Mouse (Mus musculus) stomach, embryonic 15.5 days (tissue): ENCODE results near the gene Cyp17a1. TPM values are rescaled to one million over a fixed set of nuclear protein-coding genes. Genes with fewer than 3 reads are reported as not detected.
A peak's percentile ranks its signal among the peaks of the same experiment; 100 is the strongest.

Experiments
- ATAC-seq: fragments of 200-750 bp; cut with Nextera tagmentation; 2 replicates; pipeline ENCODE4 v1.8.0; 2017; ENCODE audit warnings: low read depth, moderate number of reproducible peaks, moderate TSS enrichment; ENCODE audit not compliant: insufficient read depth, low FRiP score
- H3K27ac ChIP-seq: fragments of 300-500 bp; sonication (generic); 2 replicates; pipeline ENCODE4 v1.5.1; 2015; ENCODE audit warnings: mild to moderate bottlenecking, inconsistent platforms
- H3K27me3 ChIP-seq: fragments of 300-500 bp; sonication (generic); replicated peaks from 2 replicates; pipeline ENCODE4 v1.6.1; 2015; ENCODE audit warnings: inconsistent platforms
- H3K36me3 ChIP-seq: fragments of 300-500 bp; sonication (generic); 2 replicates; pipeline ENCODE4 v1.6.1; 2015; ENCODE audit warnings: inconsistent platforms
- H3K4me1 ChIP-seq: fragments of 300-500 bp; sonication (generic); 2 replicates; pipeline ENCODE4 v1.6.1; 2015; ENCODE audit warnings: inconsistent platforms
- H3K4me2 ChIP-seq: fragments of 300-500 bp; sonication (generic); 2 replicates; pipeline ENCODE4 v1.6.1; 2015; ENCODE audit warnings: mild to moderate bottlenecking, inconsistent platforms
- H3K4me3 ChIP-seq: fragments of 300-500 bp; sonication (generic); replicated peaks from 2 replicates; pipeline ENCODE4 v1.5.1; 2015; ENCODE audit warnings: inconsistent platforms
- H3K9ac ChIP-seq: fragments of 300-500 bp; sonication (generic); 2 replicates; pipeline ENCODE4 v1.6.1; 2015; ENCODE audit warnings: inconsistent platforms
- H3K9me3 ChIP-seq: fragments of 300-500 bp; sonication (generic); 2 replicates; pipeline ENCODE4 v1.6.1; 2016; ENCODE audit warnings: inconsistent platforms
- WGBS: fragments of 180-500 bp; shearing (Covaris S2); methylation state at CpG from one replicate; pipeline ENCODE4 v1.1.7; 2015; 5-methylcytosine and 5-hydroxymethylcytosine counted together
- polyA plus RNA-seq: library from polyadenylated mRNA; unstranded; fragments of >200 nt; fragmentation: Nextera tagmentation; extraction: Ambion mirVana; gene quantifications from 2 replicates; pipeline ENCODE4 v1.2.1, GENCODE M21; 2015

Cyp17a1 gene
- polyA plus RNA-seq, 1 experiment from 2014 or later: not detected

DNA sequence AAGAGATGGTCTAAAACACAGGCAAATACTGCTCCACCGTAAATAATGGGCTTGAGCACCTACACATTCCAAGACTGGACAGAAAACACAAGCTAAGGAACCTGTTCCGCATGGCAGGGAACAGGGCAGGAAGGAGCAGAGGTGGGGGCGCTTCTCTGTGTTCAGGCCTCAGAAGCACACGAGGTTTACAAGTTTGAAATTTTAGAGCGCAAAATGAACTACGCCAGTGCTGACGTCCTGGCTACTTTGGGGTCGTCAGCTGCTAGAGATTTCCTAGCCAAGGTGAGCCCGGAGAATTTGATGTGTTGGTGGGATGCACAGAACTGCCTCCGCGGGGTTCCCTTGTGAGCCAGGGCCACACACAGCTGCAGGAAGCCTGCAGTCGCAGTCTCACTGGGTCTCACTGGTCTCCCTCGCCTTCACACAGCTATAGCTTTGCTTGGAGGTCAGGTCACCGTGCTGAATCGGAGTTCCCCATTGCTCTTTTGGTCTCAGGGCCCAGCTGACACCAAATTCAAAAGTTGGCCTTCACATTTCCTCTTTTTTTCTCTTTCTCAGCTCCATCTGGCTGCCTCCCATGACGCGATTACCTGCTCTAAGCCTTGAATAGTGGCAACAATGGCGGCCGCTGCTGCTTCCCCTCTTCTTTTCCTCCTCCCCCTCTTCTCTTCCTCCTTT, 25.0 kb upstream of the Cyp17a1 start:
- Histone ChIP-seq H3K9me3 (no peaks in the 10 kb centered on the region), H3K27me3 (no peaks in the 10 kb centered on the region), H3K27ac (no peak overlapping the region), H3K36me3 (no peaks in the 10 kb centered on the region), H3K4me3 (no peak overlapping the region), H3K4me1 (no peaks in the 10 kb centered on the region), H3K9ac (no peak overlapping the region), H3K4me2 (no peak overlapping the region)
- ATAC-seq: no peak
- WGBS: 52% methylated on average over 19 of the region's 19 CpGs

DNA sequence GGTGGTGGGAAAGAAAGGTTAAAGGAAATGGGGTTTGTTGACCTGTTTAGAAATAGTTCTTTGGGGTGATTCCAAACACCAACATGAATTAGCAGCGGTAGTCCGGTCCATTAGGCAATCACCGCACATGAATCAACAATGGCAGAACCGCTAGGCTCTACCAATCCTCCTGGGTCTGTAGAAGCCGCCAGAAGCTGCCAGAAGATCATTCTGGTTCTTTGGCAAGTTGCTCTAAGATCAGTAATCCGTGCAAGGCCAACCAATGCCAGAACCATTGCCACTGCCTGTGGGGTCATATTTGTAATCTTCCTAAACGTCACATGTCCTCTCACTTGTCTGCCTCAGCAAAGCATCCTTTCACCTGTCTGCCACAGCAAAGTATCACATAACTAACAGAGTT, 24.0 kb upstream of the Cyp17a1 start:
- no peak for ATAC-seq
- Histone ChIP-seq H3K9me3 (no peaks in the 10 kb centered on the region), H3K4me2 (no peak overlapping the region), H3K27me3 (no peaks in the 10 kb centered on the region), H3K27ac (no peak overlapping the region), H3K4me1 (no peaks in the 10 kb centered on the region), H3K9ac (no peak overlapping the region), H3K4me3 (no peak overlapping the region), H3K36me3 (no peaks in the 10 kb centered on the region)
- WGBS: 90% methylated on average over 7 of the region's 7 CpGs

DNA sequence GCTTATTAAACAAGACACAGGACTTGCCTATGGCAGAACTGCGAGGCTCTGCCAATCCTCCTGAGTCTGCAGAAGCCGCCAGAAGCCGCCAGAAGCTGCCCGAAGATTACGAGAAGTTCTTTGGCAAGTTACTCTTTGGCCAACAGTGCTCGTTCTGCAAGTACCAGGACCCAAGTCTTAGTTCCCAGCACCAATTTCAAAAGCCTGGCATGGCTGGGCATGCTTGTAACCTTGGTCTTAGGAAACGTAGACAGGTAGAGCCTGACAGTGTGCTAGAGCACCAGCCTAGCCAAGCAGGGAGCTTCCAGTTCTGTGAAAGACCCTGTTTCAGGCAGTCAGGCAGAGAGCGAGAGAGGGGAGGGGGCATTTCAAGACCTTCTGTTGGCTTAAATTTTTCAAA, 23.5 kb upstream of the Cyp17a1 start:
- 91% methylated on average over 8 of the region's 8 CpGs for WGBS
- H3K4me1 ChIP-seq: no peaks in the 10 kb centered on the region
- no peak overlapping the region for H3K4me2 ChIP-seq
- no peaks in the 10 kb centered on the region for H3K36me3 ChIP-seq
- H3K9me3 ChIP-seq: no peaks in the 10 kb centered on the region
- H3K27me3 ChIP-seq: no peaks in the 10 kb centered on the region
- H3K4me3 ChIP-seq: no peak overlapping the region
- no peak overlapping the region for H3K9ac ChIP-seq
- no peak for ATAC-seq
- no peak overlapping the region for H3K27ac ChIP-seq

- ATAC-seq: no peak
- Histone ChIP-seq H3K4me3 (no peak overlapping the region), H3K4me2 (no peak overlapping the region), H3K27me3 (no peaks in the 10 kb centered on the region), H3K36me3 (no peaks in the 10 kb centered on the region), H3K9ac (no peak overlapping the region), H3K9me3 (no peaks in the 10 kb centered on the region), H3K27ac (no peak overlapping the region), H3K4me1 (no peaks in the 10 kb centered on the region)
- 87% methylated on average over 4 of the region's 4 CpGs for WGBS
These were observed 20.2 kb upstream of the Cyp17a1 start for GRCm38 (mm10) chr19:46693146-46693545.

GRCm38 (mm10) chr19:46691078-46691477, 18.1 kb upstream of the Cyp17a1 start:
- Histone ChIP-seq H3K4me3 (no peak overlapping the region), H3K27me3 (no peaks in the 10 kb centered on the region), H3K36me3 (no peaks in the 10 kb centered on the region), H3K9me3 (no peaks in the 10 kb centered on the region), H3K4me1 (no peaks in the 10 kb centered on the region), H3K9ac (no peak overlapping the region), H3K27ac (no peak overlapping the region), H3K4me2 (no peak overlapping the region)
- WGBS: 69% methylated on average over 2 of the region's 2 CpGs
- no peak for ATAC-seq

- H3K36me3 ChIP-seq: no peaks in the 10 kb centered on the region
- peak overlapping the region; percentile 73; the same call in 1 of the 2 replicates for H3K9ac ChIP-seq
- no peaks in the 10 kb centered on the region for H3K27me3 ChIP-seq
- 74% methylated on average over 11 of the region's 11 CpGs for WGBS
- no peaks in the 10 kb centered on the region for H3K4me1 ChIP-seq
- H3K4me3 ChIP-seq: peak overlapping the region; percentile 91
- H3K9me3 ChIP-seq: no peaks in the 10 kb centered on the region
- peak overlapping the region; percentile 69 for H3K4me2 ChIP-seq
- H3K27ac ChIP-seq: no peak overlapping the region
- no peak for ATAC-seq
These were observed 17.4 kb upstream of the Cyp17a1 start for GRCm38 (mm10) chr19:46690387-46690786.

GRCm38 (mm10) chr19:46689460-46690372, 16.7 kb upstream of the Cyp17a1 start, which contains the start of gene Borcs7:
Borcs7 (plus strand) TSS chr19:46689906.
- peak within 1 kb of the TSS; percentile 69 for H3K4me2 ChIP-seq
- WGBS: 2% methylated on average over 44 of the region's 44 CpGs
- H3K4me1 ChIP-seq: no peaks in the 10 kb centered on the region
- peak within 1 kb of the TSS; percentile 80 for H3K27ac ChIP-seq
- peak; percentile 90 for ATAC-seq
- no peaks in the 10 kb centered on the region for H3K36me3 ChIP-seq
- H3K9me3 ChIP-seq: no peaks in the 10 kb centered on the region
- H3K9ac ChIP-seq: peak within 1 kb of the TSS; percentile 73; the same call in 1 of the 2 replicates
- H3K4me3 ChIP-seq: peak within 1 kb of the TSS; percentile 91
- no peaks in the 10 kb centered on the region for H3K27me3 ChIP-seq

GRCm38 (mm10) chr19:46679720-46680383, 6.9 kb upstream of the Cyp17a1 start:
- no peak overlapping the region for H3K27ac ChIP-seq
- H3K9me3 ChIP-seq: no peaks in the 10 kb centered on the region
- no peaks in the 10 kb centered on the region for H3K4me1 ChIP-seq
- H3K9ac ChIP-seq: no peak overlapping the region
- no peaks in the 10 kb centered on the region for H3K27me3 ChIP-seq
- no peaks in the 10 kb centered on the region for H3K36me3 ChIP-seq
- ATAC-seq: peak; percentile 10; the same call in 1 of the 2 replicates
- no peak overlapping the region for H3K4me2 ChIP-seq
- 47% methylated on average over 12 of the region's 12 CpGs for WGBS
- no peak overlapping the region for H3K4me3 ChIP-seq

- Histone ChIP-seq H3K4me2 (no peak overlapping the region), H3K9me3 (no peaks in the 10 kb centered on the region), H3K27me3 (0 out of 2 replicates have a peak, but pooled peaks cover 4% of the 10 kb centered on the region), H3K4me3 (no peak overlapping the region), H3K9ac (no peak overlapping the region), H3K4me1 (no peaks in the 10 kb centered on the region), H3K36me3 (no peaks in the 10 kb centered on the region), H3K27ac (no peak overlapping the region)
- 86% methylated on average over 3 of the region's 3 CpGs for WGBS
- no peak for ATAC-seq
These were observed 2.7 kb upstream of the Cyp17a1 start for GRCm38 (mm10) chr19:46675641-46676040.

DNA sequence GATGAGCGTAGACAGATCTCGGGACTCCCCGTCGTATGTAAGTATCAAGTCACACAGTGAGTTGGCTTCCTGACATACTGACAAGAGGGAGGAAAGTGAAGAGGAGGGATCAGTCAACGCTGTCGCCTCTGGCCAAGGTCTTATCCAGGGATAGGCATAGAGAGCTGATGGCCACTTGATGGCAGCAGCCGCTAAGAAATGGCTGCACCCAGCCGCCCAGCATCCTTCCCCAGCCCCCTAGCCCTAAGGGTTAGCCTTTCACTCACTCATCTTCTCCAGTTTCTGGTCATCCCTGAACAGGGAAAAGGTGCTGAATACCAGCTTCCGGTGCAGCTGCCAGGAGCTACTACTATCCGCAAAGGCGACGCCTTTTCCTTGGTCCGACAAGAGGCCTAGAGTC, 2.3 kb downstream of the Cyp17a1 start:
- Histone ChIP-seq H3K27me3 (0 out of 2 replicates have a peak, but pooled peaks cover 4% of the 10 kb centered on the region), H3K27ac (no peak overlapping the region), H3K9me3 (no peaks in the 10 kb centered on the region), H3K4me3 (no peak overlapping the region), H3K4me1 (no peaks in the 10 kb centered on the region), H3K4me2 (no peak overlapping the region), H3K9ac (no peak overlapping the region), H3K36me3 (no peaks in the 10 kb centered on the region)
- no peak for ATAC-seq
- WGBS: 24% methylated on average over 13 of the region's 13 CpGs

DNA sequence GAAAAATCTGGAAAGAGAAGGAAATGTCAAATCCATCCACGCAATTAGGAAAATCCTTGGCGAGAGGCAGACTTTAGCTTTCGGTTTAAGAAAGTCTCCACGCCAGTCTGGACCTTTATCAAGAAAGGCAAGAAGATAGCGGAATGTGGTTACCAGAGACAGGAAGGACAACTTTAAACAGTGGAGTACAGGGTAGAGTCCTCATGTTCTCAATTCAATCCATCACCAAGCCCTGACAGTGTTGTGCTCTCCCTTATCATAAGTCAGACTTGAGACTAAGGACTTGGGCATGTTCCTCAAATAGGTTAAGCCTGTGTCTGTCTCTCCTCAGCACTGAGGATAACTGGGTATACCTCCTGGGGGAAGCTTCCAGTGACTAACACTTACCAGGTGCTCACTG, 3.2 kb downstream of the Cyp17a1 start:
- Histone ChIP-seq H3K27me3 (0 out of 2 replicates have a peak, but pooled peaks cover 4% of the 10 kb centered on the region), H3K36me3 (no peaks in the 10 kb centered on the region), H3K4me3 (no peak overlapping the region), H3K4me2 (no peak overlapping the region), H3K27ac (no peak overlapping the region), H3K9me3 (no peaks in the 10 kb centered on the region), H3K9ac (no peak overlapping the region), H3K4me1 (no peaks in the 10 kb centered on the region)
- 70% methylated on average over 5 of the region's 5 CpGs for WGBS
- no peak for ATAC-seq
